Mouse (Mus musculus) kidney, adult 2 months (tissue): ENCODE data around the gene Rhobtb3.

Source experiments
- CTCF ChIP-seq: fragments of 200-500 bp; conservative IDR thresholded peaks from 2 replicates; pipeline ENCODE4 v1.5.1; 2011; ENCODE audit warnings: low read depth, mild to moderate bottlenecking, control low read depth, low read length, moderate library complexity, mixed read lengths; ENCODE audit not compliant: insufficient read depth, insufficient read length
- POLR2A ChIP-seq: fragments of 200-500 bp; IDR thresholded peaks from one replicate; pipeline ENCODE4 v1.6.1; 2011; ENCODE audit warnings: low read depth, low read length, control low read depth

DNA sequence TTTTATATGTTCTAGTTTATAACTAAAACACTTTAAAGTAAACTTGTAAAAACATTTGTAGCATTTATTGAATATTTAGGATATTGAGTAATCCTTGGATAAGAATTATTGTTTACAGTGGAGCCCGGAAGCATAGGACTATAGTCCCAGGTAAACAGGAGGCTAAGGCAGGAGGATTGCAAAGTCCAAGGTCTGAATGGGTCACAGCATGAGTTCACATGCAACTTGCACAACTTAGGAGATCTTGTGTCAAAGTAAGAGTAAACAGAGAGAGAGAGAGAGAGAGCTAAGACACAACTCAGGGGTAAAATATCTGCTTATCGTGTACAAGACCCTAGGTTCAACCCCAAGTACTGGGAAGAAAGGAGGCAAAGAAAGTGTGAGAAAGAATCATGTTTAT lies 32.9 kb upstream of the Rhobtb3 start:
- TF ChIP-seq POLR2A (no peak), CTCF (no peak)
